Mouse (Mus musculus) spleen, postnatal 14 days (tissue): ENCODE results near the gene Rpl19.
A peak's percentile ranks its signal among the peaks of the same experiment; 100 is the strongest.

Experiments used
- DNase-seq, 2 experiments: peaks; one replicate each; pipeline ENCODE4 v3.0.0; 2021 to 2022; ENCODE audit warnings: low spot score in 2 of 2

Rpl19 gene

GRCm38 (mm10) chr11:98052129-98052988 lies 25.8 kb downstream of the Rpl19 start:
- peak; percentile 29 to 61 for DNase-seq

- DNase-seq, result peak; percentile 36 to 65
Observed at GRCm38 (mm10) chr11:98052989-98053834, 26.7 kb downstream of the Rpl19 start, which contains the start of gene Stac2. Gene Stac2 (minus strand): TSS chr11:98053462.

- no peak for DNase-seq
Observed at GRCm38 (mm10) chr11:98057466-98057865, 31.0 kb downstream of the Rpl19 start.

GRCm38 (mm10) chr11:98057998-98058397 lies 31.5 kb downstream of the Rpl19 start:
- no peak for DNase-seq

- DNase-seq, result no peak
Observed at GRCm38 (mm10) chr11:98059662-98060061, 33.2 kb downstream of the Rpl19 start.

- DNase-seq, result no peak
Observed at GRCm38 (mm10) chr11:98060104-98060692, 33.7 kb downstream of the Rpl19 start.

- DNase-seq, result no peak
Observed at GRCm38 (mm10) chr11:98061441-98061840, 34.9 kb downstream of the Rpl19 start.

GRCm38 (mm10) chr11:98061904-98062562 lies 35.5 kb downstream of the Rpl19 start:
- no peak for DNase-seq

GRCm38 (mm10) chr11:98066201-98066600 lies 39.7 kb downstream of the Rpl19 start:
- no peak for DNase-seq

GRCm38 (mm10) chr11:98067255-98067654 lies 40.7 kb downstream of the Rpl19 start:
- no peak for DNase-seq

GRCm38 (mm10) chr11:98073442-98073841 lies 46.9 kb downstream of the Rpl19 start:
- DNase-seq, result no peak

- peak; percentile 67 to 81 for DNase-seq
Observed at GRCm38 (mm10) chr11:98075195-98075808, 48.8 kb downstream of the Rpl19 start.

GRCm38 (mm10) chr11:98077086-98077485 lies 50.6 kb downstream of the Rpl19 start:
- DNase-seq, result no peak
